Mouse (Mus musculus) hindbrain, embryonic 13.5 days (tissue): ENCODE results near the gene Gas7. TPM values are rescaled to one million over a fixed set of nuclear protein-coding genes. Genes with fewer than 3 reads are reported as not detected.
A peak's percentile ranks its signal among the peaks of the same experiment; 100 is the strongest.

ENCODE experiments used
- ATAC-seq: fragments of 200-750 bp; cut with Nextera tagmentation; 2 replicates; pipeline ENCODE4 v1.8.0; 2017; ENCODE audit warnings: moderate TSS enrichment; ENCODE audit not compliant: low FRiP score
- H3K27ac ChIP-seq: fragments of 300-500 bp; sonication (generic); 2 replicates; pipeline ENCODE4 v1.5.1; 2015; ENCODE audit warnings: inconsistent platforms, mild to moderate bottlenecking, moderate library complexity
- H3K27me3 ChIP-seq: fragments of 300-500 bp; sonication (generic); 2 replicates; pipeline ENCODE4 v1.6.1; 2015; ENCODE audit warnings: mild to moderate bottlenecking, inconsistent platforms
- H3K36me3 ChIP-seq: fragments of 300-500 bp; sonication (generic); 2 replicates; pipeline ENCODE4 v1.6.1; 2015; ENCODE audit warnings: mild to moderate bottlenecking, inconsistent platforms
- H3K4me1 ChIP-seq: fragments of 300-500 bp; sonication (generic); replicated peaks from 2 replicates; pipeline ENCODE4 v1.6.1; 2015; ENCODE audit warnings: inconsistent platforms
- H3K4me2 ChIP-seq: fragments of 300-500 bp; sonication (generic); 2 replicates; pipeline ENCODE4 v1.6.1; 2015; ENCODE audit warnings: inconsistent platforms, mild to moderate bottlenecking, moderate library complexity
- H3K4me3 ChIP-seq: fragments of 300-500 bp; sonication (generic); 2 replicates; pipeline ENCODE4 v1.5.1; 2015; ENCODE audit warnings: mild to moderate bottlenecking, inconsistent platforms
- H3K9ac ChIP-seq: fragments of 300-500 bp; sonication (generic); 2 replicates; pipeline ENCODE4 v1.6.1; 2015; ENCODE audit warnings: mild to moderate bottlenecking, inconsistent platforms
- H3K9me3 ChIP-seq: fragments of 300-500 bp; sonication (generic); 2 replicates; pipeline ENCODE4 v1.6.1; 2016; ENCODE audit warnings: inconsistent platforms
- WGBS: fragments of 180-500 bp; shearing (Covaris S2); methylation state at CpG from one replicate; pipeline ENCODE4 v1.1.7; 2015; 5-methylcytosine and 5-hydroxymethylcytosine counted together
- polyA plus RNA-seq: library from polyadenylated mRNA; unstranded; fragments of >200 nt; fragmentation: Nextera tagmentation; extraction: Ambion mirVana; gene quantifications from 2 replicates; pipeline ENCODE4 v1.2.1, GENCODE M21; 2015

The Gas7 gene
- polyA plus RNA-seq, 1 experiment from 2014 or later = 11.3 TPM

DNA sequence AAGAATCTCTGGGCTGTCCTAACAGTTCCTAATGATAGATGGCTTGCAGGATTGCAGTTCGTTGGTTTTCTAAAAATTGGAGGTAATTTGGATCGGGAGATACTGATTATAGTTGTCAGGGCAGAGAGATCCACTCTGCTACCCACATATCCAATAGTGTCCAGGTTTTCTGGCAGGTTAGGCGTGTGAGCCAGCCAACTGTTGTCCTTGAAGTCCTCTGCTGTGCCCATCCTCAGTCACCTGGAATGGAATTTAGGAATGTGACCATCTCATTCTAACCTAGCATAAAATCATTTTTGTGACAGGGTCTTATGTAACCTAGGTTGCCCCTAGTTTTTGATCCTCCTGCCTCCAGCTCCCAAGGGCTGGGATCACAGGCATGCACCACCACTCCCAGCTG is 188.2 kb downstream of the Gas7 start:
- ATAC-seq = no peak
- Histone ChIP-seq H3K27ac (no peak overlapping the region), H3K4me3 (no peak overlapping the region), H3K36me3 (no peaks in the 10 kb centered on the region), H3K4me2 (no peak overlapping the region), H3K9me3 (no peaks in the 10 kb centered on the region), H3K4me1 (peaks cover 9% of the 10 kb centered on the region; the same call in 1 of the 2 replicates), H3K27me3 (no peaks in the 10 kb centered on the region), H3K9ac (no peak overlapping the region)
- 85% methylated on average over 3 of the region's 3 CpGs for WGBS

DNA sequence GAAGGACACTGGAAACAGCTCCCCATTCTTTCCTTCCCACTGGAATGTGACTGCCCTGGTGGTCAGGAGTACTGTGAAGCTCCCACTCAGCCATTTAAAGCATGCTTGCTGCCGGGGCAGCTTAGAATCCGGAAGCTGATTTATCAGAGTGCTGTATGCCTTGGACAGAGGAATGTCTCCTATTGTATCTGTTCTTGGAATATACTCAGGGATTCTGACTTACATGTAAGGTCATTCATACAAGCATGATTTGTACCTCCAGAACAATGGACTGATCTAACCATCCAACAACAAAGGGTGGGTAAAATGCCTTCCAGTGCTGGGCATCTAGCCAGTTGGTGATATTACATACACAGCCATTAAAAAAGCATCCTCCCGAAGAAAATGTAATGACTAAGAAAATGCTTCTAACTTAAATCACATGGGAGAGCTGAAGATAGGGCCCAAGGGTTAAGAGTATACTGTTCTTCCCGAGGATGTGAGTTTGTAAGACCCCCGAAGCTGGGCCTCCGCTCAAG is 189.5 kb downstream of the Gas7 start:
- Histone ChIP-seq H3K36me3 (no peaks in the 10 kb centered on the region), H3K4me2 (no peak overlapping the region), H3K27me3 (no peaks in the 10 kb centered on the region), H3K9ac (no peak overlapping the region), H3K9me3 (no peaks in the 10 kb centered on the region), H3K27ac (no peak overlapping the region), H3K4me3 (no peak overlapping the region), H3K4me1 (0 out of 2 replicates have a peak, but pooled peaks cover 4% of the 10 kb centered on the region)
- 85% methylated on average over 6 of the region's 6 CpGs for WGBS
- no peak for ATAC-seq

DNA sequence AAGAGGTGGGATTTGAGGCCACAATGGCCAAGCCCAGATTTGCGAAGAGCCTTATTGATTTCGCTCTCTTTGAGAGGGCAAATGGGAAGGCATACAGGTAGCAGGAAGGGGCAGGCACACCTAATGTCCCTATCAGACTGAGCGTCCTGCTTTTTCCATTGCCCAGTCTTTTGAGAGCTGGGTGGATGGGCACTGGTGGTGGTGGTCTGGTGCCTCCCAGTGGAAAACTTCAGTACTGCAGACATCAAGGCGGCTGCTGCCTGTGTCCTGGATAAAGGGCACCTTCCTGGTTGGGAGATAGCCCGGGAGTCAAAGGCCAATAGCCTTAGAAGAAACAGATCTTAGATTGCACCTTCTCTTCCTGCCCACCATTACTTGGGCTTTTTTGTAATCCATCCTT is 192.5 kb downstream of the Gas7 start:
- no peak for ATAC-seq
- 0 out of 2 replicates have a peak, but pooled peaks cover 3% of the 10 kb centered on the region for H3K27me3 ChIP-seq
- no peaks in the 10 kb centered on the region for H3K9me3 ChIP-seq
- no peak overlapping the region for H3K9ac ChIP-seq
- H3K4me3 ChIP-seq = no peak overlapping the region
- peaks cover 13% of the 10 kb centered on the region for H3K4me1 ChIP-seq
- H3K27ac ChIP-seq = no peak overlapping the region
- 38% methylated on average over 5 of the region's 5 CpGs for WGBS
- no peaks in the 10 kb centered on the region for H3K36me3 ChIP-seq
- H3K4me2 ChIP-seq = no peak overlapping the region

DNA sequence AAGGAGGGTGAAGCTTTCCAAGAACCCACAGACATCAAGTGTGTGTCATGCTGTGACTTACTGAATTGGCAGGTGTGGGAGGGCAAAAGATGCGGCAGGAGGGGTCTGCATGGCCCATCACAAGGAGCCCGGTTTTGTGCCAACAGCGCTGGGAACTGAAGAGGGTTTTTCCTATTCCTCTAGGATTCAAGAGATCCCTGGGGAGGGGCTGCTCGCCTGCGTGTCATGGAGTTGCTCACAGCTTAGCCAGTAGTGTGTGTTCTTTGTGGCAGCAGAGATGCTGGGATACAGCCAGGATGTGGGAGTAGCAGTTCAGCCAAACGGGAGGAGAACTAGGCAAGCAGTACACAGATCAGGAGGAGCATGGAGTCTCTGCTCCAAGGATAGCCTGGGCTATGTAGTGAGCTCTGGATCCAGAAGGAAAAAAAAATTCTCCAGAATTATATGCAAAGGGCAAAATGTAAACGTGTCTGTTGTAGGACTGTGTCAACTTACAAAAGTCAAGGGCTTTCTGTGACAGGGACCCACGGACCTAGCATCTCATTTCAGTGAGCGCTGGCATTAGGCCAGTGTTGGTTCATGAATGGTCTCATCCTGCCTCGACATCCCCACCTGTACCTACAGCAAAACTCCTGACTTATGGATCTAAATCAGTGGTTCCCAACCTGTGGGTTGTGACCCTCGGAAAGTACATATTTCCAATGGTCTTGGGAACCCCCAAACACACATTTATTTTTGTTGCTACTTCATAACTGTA is 193.6 kb downstream of the Gas7 start:
- no peak for ATAC-seq
- 78% methylated on average over 11 of the region's 11 CpGs for WGBS

DNA sequence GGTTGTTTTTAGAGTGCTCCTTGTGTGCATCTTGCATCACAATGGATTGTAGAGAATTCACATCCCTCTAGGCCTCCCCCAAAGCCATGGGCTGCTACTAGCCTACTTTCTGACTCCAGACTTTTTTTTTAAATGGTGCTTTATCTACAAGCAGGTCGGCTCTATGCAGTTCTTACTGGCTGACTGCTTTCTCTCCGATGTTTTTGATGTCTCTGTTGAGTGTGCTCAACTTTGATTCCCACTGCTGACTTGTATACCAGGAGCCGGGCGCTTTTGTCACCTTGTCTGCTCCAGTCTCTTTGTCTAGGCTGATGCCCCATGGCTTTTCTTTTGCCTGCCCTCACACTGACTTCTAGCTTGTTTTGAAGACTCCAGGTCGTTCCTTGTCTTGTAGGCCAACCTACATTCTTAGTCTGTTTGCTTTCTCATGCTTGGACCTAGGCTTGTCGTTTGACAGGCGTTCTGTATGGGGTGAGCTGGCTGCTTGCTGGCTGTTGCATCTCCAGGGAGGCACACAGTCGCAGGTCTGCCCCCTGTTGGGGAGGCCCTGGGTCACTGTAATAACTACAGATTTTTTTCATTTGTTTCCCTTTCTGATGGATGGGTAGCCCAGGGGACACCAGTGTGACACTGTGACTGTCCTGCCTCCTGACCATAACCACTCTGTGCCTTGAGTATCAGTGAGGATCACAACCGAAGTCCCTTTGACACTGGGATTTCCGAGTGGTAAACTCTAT is 194.9 kb downstream of the Gas7 start:
- Histone ChIP-seq H3K4me3 (no peak overlapping the region), H3K4me2 (no peak overlapping the region), H3K9me3 (no peaks in the 10 kb centered on the region), H3K36me3 (no peaks in the 10 kb centered on the region), H3K27ac (no peak overlapping the region), H3K4me1 (peaks cover 18% of the 10 kb centered on the region), H3K9ac (no peak overlapping the region), H3K27me3 (peaks cover 12% of the 10 kb centered on the region; the same call in 1 of the 2 replicates)
- ATAC-seq = no peak
- 48% methylated on average over 10 of the region's 10 CpGs for WGBS

More for the DNA sequence above, 193.6 kb downstream of the Gas7 start:
- Histone ChIP-seq H3K27me3 (0 out of 2 replicates have a peak, but pooled peaks cover 6% of the 10 kb centered on the region), H3K27ac (no peak overlapping the region), H3K4me1 (peaks cover 15% of the 10 kb centered on the region), H3K9me3 (no peaks in the 10 kb centered on the region), H3K4me2 (no peak overlapping the region), H3K4me3 (no peak overlapping the region), H3K9ac (no peak overlapping the region), H3K36me3 (no peaks in the 10 kb centered on the region)

DNA sequence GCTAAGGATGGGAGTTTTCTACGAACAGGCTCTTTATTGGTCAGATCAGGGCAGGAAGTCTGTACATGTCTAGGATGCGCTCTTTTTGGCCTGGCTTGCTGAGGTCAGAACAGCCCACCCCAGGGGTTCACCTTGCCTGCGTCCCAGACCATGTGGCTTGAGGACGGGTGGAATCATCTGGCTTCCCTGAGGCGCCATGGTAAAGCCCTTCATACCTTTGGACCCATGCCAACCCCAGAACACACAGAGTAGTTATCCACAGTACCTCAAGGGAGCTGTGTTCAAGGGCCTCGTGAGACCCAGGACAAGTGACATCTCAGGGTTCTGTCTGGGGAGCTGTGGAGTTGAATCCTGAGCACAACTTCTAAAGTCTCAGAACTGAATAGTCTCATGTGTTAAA is 196.5 kb downstream of the Gas7 start:
- Histone ChIP-seq H3K4me2 (no peak overlapping the region), H3K27me3 (peaks cover 15% of the 10 kb centered on the region; the same call in 1 of the 2 replicates), H3K27ac (no peak overlapping the region), H3K9ac (no peak overlapping the region), H3K36me3 (no peaks in the 10 kb centered on the region), H3K4me3 (no peak overlapping the region), H3K9me3 (no peaks in the 10 kb centered on the region), H3K4me1 (peaks cover 23% of the 10 kb centered on the region)
- WGBS = 74% methylated on average over 6 of the region's 6 CpGs
- ATAC-seq = no peak

GRCm38 (mm10) chr11:67652194-67652892 is 197.1 kb downstream of the Gas7 start:
- Histone ChIP-seq H3K27ac (no peak overlapping the region), H3K9ac (0 out of 2 replicates have a peak overlapping the region, but pooled peaks have one; percentile 24), H3K4me1 (peaks cover 27% of the 10 kb centered on the region), H3K27me3 (peaks cover 15% of the 10 kb centered on the region; the same call in 1 of the 2 replicates), H3K4me3 (no peak overlapping the region), H3K4me2 (peak overlapping the region; percentile 29), H3K36me3 (no peaks in the 10 kb centered on the region), H3K9me3 (no peaks in the 10 kb centered on the region)
- WGBS = 17% methylated on average over 14 of the region's 14 CpGs
- ATAC-seq = peak; percentile 26; the same call in 1 of the 2 replicates

GRCm38 (mm10) chr11:67652893-67653255 is 197.6 kb downstream of the Gas7 start:
- no peak overlapping the region for H3K4me3 ChIP-seq
- peak overlapping the region; percentile 29 for H3K4me2 ChIP-seq
- peaks cover 30% of the 10 kb centered on the region for H3K4me1 ChIP-seq
- H3K9ac ChIP-seq = 0 out of 2 replicates have a peak overlapping the region, but pooled peaks have one; percentile 24
- peaks cover 15% of the 10 kb centered on the region; the same call in 1 of the 2 replicates for H3K27me3 ChIP-seq
- no peak for ATAC-seq
- H3K36me3 ChIP-seq = no peaks in the 10 kb centered on the region
- H3K27ac ChIP-seq = no peak overlapping the region
- 26% methylated on average over 6 of the region's 6 CpGs for WGBS
- H3K9me3 ChIP-seq = no peaks in the 10 kb centered on the region

DNA sequence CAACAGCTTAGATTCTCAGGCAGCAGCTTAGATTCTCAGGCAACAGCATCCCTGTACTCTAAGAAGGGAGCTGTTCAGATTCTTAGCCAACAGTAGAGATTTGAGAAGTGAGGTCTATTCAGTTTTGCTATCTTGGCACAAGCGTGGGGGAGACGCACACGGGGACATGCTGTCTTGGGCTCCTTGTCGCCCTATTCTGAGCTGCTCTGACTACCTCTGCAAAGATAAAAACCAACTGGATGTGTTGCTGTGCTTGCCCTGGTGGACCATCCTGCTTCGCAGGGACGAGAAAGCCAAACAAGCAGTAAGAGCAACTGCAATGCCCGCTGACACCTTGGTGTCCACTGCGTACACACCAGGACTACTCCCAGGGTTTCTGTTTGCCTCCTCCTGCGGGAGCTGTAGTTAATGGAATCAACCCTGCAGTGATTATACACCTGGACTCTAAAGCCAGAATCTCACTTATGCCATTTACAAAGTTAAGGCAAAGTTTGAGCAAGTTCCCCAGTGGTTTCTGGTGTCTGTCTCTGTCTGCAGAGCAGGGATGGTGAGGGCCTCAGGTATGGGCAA is 198.4 kb downstream of the Gas7 start:
- ATAC-seq = no peak
- Histone ChIP-seq H3K9me3 (no peaks in the 10 kb centered on the region), H3K9ac (no peak overlapping the region), H3K27me3 (peaks cover 15% of the 10 kb centered on the region; the same call in 1 of the 2 replicates), H3K4me3 (no peak overlapping the region), H3K4me1 (peaks cover 30% of the 10 kb centered on the region), H3K36me3 (no peaks in the 10 kb centered on the region), H3K27ac (no peak overlapping the region), H3K4me2 (no peak overlapping the region)
- 92% methylated on average over 9 of the region's 9 CpGs for WGBS

DNA sequence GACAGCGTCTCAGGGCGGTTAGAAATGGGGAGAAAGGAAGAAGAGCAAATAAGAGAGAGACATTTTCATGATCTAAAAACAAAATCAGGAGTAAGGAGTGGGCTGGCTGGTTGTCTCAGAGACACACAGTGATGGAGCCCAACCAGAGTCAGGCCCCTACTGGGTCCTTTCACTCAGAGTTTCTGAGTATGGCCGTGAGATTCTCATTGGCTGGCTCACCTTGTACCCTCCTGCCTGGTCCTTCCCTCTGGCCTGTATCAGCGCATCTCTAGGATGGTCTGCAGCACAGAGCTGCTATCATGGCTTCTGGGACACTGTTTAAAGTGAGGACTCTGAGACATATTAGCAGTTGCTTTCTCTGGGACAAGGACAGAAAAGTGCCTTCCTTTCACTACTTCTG is 199.3 kb downstream of the Gas7 start:
- H3K4me3 ChIP-seq = no peak overlapping the region
- H3K36me3 ChIP-seq = no peaks in the 10 kb centered on the region
- no peaks in the 10 kb centered on the region for H3K9me3 ChIP-seq
- H3K4me1 ChIP-seq = peaks cover 30% of the 10 kb centered on the region
- H3K4me2 ChIP-seq = no peak overlapping the region
- 86% methylated on average over 4 of the region's 4 CpGs for WGBS
- no peak for ATAC-seq
- H3K9ac ChIP-seq = no peak overlapping the region
- H3K27me3 ChIP-seq = peaks cover 15% of the 10 kb centered on the region; the same call in 1 of the 2 replicates
- no peak overlapping the region for H3K27ac ChIP-seq

DNA sequence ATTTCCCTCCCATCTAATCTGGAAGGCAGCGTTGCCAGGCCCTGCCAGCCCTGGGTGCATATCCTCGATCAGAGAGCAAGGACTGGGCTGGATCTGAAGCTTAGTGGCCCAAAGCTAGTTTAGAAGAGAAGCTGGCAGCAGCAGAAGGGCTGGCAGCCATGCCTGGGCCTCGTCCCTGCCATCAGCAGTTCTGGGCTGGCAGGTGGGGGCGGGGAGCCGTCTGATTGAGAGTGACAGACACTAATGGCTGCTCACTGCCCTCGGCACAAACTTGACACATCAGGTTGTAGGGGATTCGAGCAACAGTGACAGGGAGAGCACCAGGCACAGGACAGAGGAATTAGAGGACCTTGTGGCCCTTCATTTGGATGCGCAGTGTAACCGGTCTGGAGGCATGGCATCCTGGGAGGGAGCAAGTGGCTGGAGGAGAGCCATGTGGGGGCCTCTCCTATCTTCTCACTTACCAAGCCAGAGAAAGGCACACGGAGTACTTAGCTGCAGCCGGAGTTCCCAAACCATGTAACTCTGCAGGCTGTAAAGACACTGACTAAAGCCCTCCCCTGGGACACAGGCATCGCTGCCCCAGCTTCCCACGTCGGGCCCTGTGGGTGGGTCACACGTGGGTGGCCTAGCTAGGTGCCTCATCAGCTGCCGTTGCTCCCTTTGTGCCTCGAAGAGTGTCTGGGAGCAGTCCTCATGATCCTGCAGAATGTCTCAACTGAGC is 200.2 kb downstream of the Gas7 start:
- Histone ChIP-seq H3K27ac (no peak overlapping the region), H3K9me3 (no peaks in the 10 kb centered on the region), H3K4me3 (no peak overlapping the region), H3K27me3 (peaks cover 15% of the 10 kb centered on the region; the same call in 1 of the 2 replicates), H3K9ac (peak overlapping the region; percentile 35; the same call in 1 of the 2 replicates), H3K36me3 (no peaks in the 10 kb centered on the region), H3K4me2 (no peak overlapping the region), H3K4me1 (peaks cover 30% of the 10 kb centered on the region)
- no peak for ATAC-seq
- WGBS = 67% methylated on average over 17 of the region's 17 CpGs
